Mouse (Mus musculus): ENCODE data around the gene Pias4.
A peak's percentile ranks its signal among the peaks of the same experiment; 100 is the strongest.

GRCm38 (mm10) chr10:81143157-81143633 lies 24.5 kb downstream of the Pias4 start:
- TF ChIP-seq CTCF (IDR thresholded peaks at IDR 0.05; ENCODE audit: control insufficient read depth, insufficient read depth, insufficient read length) (peak; percentile 14), MAX (IDR thresholded peaks at IDR 0.05) (peak; percentile 15), MYOG (IDR thresholded peaks at IDR 0.05; ENCODE audit: control insufficient read depth, extremely low read depth, insufficient read length) (no peak), USF1 (IDR thresholded peaks at IDR 0.05; ENCODE audit: low read depth) (no peak), MYOD1 (IDR thresholded peaks at IDR 0.05; ENCODE audit: control insufficient read depth, insufficient read length, low read depth) (no peak), CEBPB (IDR thresholded peaks at IDR 0.05; ENCODE audit: low read depth) (peak; percentile 95)
